Mouse (Mus musculus): ENCODE measurements around the gene C2cd4b.

DNA sequence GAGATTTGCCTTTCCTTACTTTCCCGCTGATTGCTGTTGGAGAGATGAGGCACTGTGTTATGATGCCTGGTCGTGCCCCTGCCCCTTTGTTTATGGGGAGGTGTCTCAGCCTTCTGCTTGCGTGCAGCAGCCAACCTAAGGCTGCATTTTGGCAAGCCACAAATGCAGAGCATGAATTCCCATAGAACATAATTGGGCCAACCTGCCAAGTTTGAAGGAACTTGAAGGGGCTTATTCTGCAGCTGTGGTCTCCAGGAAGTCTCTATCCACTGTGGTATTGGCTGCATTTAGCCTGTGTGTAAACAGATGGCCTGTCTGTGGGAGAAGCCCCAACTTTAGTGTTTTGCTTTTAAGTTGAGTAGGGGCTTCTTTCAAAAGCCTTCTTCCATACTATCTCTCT lies 4.5 kb upstream of the C2cd4b start:
- no peak for TF ChIP-seq CTCF (IDR thresholded peaks at IDR 0.05; ENCODE audit: control insufficient read depth, insufficient read depth, insufficient replicate concordance, low read depth, low read length)
- peak; percentile 40; the same call in 1 of the 2 replicates for TF ChIP-seq POLR2A (IDR thresholded peaks at IDR 0.05; ENCODE audit: control insufficient read depth, low read depth, low read length)

Measured in testis, adult 2 months (tissue).